Mouse (Mus musculus) G1E (cell line): Measurements from ENCODE around the gene Cdh24.

Experiments
- CTCF ChIP-seq: IDR thresholded peaks from 2 replicates; pipeline ENCODE4 v1.5.1; 2012; ENCODE audit warnings: low read depth, low read length, inconsistent platforms, mixed read lengths
- GATA1 ChIP-seq: IDR thresholded peaks from 2 replicates; pipeline ENCODE4 v1.6.1; 2012; ENCODE audit warnings: borderline replicate concordance, low read length, inconsistent platforms, mixed read lengths
- GATA2 ChIP-seq: IDR thresholded peaks from 2 replicates; pipeline ENCODE4 v1.6.1; 2012; ENCODE audit warnings: low read depth, low read length, inconsistent platforms, borderline replicate concordance
- POLR2AphosphoS5 ChIP-seq: IDR thresholded peaks from 2 replicates; pipeline ENCODE4 v1.6.1; 2012; ENCODE audit warnings: low read depth, low read length, inconsistent platforms; ENCODE audit not compliant: insufficient replicate concordance
- TAL1 ChIP-seq: conservative IDR thresholded peaks from 2 replicates; pipeline ENCODE4 v1.6.1; 2012; ENCODE audit warnings: low read depth, low read length, inconsistent platforms, mixed read lengths

DNA sequence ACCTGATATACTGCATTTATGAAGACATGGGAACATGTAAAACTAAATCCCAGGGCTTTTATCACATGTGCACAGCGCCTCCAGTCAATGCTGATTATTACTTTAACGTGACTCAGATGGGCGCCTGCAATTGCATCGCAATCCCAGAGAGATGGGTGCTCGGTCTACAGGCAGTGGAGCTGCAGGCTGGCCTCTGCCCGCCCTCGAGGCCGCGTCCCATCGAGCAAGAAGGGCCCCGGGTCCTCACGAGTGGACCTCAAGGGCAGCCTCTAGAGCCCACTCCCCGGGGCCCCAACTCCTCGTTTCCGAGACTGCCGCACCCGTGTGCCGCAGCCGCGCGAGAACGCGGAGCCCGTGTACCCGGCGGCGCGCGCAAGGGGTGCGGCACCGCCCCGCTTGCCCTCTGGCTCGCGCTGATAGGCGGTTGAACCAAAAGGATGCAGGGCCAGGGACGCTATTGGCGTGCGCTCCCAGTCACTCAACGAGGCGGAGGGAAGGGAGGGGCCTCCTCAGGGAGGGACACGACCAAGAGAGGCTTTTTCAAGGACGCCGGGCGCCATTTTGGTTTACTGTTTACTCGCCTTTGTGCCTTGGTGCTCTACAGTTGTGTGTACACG lies 38.0 kb downstream of the Cdh24 start:
- TF ChIP-seq CTCF (no peak), GATA1 (no peak), TAL1 (no peak), GATA2 (no peak), POLR2AphosphoS5 (no peak)
